Mouse (Mus musculus): ENCODE results near the gene Srp72.

The Srp72 gene

GRCm38 (mm10) chr5:76974554-76975285, at the start of gene Srp72:
Gene Srp72, plus strand, starts transcription at chr5:76974683.
- DNase-seq (ENCODE audit: low read depth): peak; percentile 90

DNA sequence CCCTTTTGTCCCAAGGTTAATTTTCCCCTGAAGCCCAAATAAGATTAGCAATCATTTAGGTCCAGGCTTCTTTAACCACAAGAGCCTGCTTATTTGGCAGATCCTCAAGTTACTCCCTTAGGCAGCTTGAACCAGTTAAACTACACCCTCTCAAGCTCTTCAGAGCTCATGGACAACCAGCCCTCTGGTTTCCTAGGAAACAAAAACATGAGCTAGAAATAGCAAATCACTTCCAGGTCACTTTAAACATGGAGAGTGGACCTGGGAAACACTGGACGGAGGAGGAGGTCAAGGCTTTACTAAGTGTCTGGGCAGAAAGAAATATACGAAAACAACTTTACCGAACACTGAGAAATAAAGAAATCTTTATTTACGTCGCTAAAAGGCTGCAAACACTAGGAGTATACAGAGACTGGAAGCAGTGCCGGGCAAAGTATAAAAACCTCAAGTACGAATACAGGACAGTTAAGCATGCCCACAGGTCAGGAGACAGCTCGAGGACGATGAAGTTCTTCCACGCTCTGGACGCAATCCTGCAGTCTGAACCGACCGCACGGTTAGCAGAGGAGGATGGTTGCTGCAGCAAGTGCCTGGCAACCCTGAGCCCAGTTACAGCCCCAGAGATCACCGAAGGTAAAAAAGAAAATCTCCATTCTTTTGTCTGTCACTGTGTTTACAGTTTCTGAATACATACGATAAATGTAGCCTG, 46.2 kb upstream of the Srp72 start:
- DNase-seq (ENCODE audit: low read depth): peak; percentile 86

GRCm38 (mm10) chr5:76929180-76929877, 45.2 kb upstream of the Srp72 start:
- peak; percentile 18 for DNase-seq (ENCODE audit: low read depth)

GRCm38 (mm10) chr5:76939717-76940116, 34.8 kb upstream of the Srp72 start:
- DNase-seq (ENCODE audit: low read depth): no peak

DNA sequence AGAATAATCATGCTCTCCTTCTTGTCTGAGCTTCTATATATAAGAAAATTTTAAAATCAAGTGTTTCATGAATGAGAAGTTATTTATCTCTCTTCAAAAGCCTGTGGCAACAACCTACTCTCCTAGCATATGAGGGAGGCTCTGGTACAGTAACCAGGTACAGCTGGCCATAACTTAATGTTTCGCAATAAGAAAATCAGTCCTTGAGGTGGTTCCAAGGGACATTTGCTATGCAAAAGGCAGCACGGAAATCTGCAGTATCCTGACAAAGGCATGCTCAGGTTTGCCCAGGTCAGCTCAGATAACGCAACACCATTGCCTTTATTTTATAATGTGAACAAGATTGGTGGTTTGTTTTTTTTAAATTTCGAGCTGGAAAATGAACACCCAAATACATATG, 32.5 kb upstream of the Srp72 start:
- no peak for DNase-seq (ENCODE audit: low read depth)

- no peak for DNase-seq (ENCODE audit: low read depth)
Measured at GRCm38 (mm10) chr5:76942505-76942904, 32.0 kb upstream of the Srp72 start.

GRCm38 (mm10) chr5:76944965-76945677, 29.4 kb upstream of the Srp72 start:
- no peak for DNase-seq (ENCODE audit: low read depth)

GRCm38 (mm10) chr5:76945678-76946033, 28.8 kb upstream of the Srp72 start:
- no peak for DNase-seq (ENCODE audit: low read depth)

DNA sequence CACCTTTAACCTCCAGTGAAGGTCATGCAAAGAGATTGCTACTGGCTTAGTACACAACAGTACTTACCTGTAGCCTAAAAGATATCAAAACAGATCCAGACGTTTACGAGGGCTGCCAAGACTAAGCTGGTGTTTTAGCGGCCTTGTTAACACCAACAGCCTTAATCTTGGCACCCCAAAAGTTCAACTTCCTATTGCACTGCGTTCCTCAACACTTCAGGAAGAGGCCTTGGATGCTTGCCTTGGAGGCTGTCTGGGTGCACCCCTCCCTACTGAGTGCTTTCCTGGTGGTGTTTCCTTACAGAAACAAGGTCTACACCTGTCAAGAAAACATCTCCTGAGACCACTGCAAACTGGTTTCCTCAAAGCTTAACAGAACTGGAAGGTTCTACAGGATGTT, 27.3 kb upstream of the Srp72 start:
- DNase-seq (ENCODE audit: low read depth): no peak

- no peak for DNase-seq (ENCODE audit: low read depth)
Measured at GRCm38 (mm10) chr5:76947758-76948157, 26.7 kb upstream of the Srp72 start.

DNA sequence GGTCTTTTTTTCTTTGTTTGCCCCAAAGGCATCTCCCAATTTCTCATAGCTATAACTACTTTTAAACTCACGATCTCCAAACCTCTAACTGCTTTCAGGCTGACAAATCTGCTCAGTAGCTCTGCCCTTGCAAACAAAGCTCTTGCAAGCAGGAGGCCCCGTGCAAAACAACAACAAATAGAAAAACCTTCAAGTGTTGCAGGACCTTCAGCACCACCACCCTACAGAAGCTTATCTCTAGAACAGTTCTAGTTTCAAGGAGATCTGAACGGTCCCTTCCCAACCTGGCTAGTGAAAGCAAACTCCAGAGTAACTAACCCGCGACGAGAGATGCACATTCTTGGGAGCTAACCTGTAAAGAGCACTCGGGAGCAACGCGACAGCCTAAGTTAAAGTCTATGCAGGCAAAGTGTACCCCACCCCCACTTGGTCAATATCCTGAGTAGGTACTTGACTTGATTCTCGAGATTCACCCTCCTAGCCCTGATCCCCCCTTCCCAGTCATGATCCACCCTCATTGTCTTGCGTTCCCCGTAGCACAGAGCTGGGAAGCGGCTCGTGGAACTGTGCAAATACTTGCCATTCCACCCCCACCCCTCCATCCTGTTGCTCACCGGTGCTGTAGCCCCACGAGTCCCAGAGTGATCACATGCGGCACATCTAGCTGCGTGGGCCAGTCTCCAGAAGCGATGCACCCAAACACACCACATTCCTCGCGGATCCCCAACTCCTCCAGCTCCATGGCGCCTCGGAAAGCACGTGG, 24.0 kb upstream of the Srp72 start:
- DNase-seq (ENCODE audit: low read depth): peak; percentile 24

GRCm38 (mm10) chr5:76951106-76952027, 23.1 kb upstream of the Srp72 start, which contains the start of the genes Paics and Ppat:
Gene Paics, plus strand, starts transcription at chr5:76951307.
Gene Ppat, minus strand, starts transcription at chr5:76951578.
- peak; percentile 99 for DNase-seq (ENCODE audit: low read depth)

DNA sequence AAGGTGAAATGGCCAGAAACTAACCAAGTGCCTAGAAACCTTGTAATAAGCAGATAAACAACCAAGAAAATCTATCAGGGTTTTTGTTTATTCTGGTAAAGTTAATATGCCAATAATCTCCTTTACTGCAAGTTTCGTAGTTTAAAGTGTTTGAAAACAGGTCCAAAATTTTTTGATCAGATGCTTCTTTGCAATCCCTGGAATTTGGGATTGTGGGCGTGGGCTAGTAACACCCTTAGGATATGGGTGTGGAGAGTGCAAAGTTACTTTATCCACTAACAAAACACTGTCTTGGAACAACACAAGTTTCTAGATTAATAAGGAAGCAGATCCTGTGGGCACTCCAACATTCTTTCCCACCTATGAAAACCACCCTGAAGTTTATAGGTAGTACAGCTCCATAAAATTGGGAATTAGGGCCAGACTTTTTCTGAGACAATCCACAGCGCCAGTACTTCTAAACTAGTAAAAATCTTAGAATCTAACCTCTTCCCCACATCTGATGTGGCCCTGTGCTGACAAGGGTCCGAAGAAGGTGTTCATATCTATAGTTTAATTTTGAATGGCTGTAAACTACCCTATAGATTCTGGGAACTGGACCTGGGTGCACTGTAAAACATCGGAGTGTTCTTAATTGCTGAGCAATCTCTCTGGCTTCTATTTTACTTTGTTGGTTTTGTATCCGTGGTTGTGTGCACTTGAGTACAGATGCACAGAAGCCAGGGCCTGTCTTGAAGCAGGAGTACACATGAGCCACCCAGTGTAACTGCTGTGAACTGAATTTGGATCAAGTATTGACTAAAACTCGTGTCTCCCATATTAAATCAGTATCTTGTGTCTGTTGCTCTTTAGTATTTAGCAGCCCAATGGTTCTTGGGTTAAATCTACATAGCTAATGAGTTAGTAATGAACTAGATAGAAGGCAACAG, 22.1 kb upstream of the Srp72 start:
- peak; percentile 40 for DNase-seq (ENCODE audit: low read depth)

DNA sequence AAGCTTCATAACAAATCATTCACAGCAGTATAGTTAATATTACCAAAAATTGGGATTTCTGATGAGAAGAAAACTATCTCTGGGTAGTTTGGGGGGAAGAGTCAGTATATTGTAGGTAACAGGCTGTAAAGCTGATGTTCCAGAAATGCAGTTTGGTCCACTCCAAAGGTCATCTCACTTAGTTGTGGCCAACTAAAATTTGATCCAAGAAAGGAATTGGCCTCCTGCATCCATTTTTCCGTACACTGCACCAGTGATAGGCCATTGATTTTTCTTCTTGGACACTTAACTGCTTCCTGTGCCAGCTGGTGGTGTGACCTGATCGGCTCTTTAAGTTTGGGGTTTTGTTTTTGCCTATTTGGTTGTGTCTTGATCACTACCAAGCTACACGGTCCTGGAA, 20.7 kb upstream of the Srp72 start:
- no peak for DNase-seq (ENCODE audit: low read depth)

- DNase-seq (ENCODE audit: low read depth): no peak
Measured at GRCm38 (mm10) chr5:76954271-76954900, 20.1 kb upstream of the Srp72 start.

DNA sequence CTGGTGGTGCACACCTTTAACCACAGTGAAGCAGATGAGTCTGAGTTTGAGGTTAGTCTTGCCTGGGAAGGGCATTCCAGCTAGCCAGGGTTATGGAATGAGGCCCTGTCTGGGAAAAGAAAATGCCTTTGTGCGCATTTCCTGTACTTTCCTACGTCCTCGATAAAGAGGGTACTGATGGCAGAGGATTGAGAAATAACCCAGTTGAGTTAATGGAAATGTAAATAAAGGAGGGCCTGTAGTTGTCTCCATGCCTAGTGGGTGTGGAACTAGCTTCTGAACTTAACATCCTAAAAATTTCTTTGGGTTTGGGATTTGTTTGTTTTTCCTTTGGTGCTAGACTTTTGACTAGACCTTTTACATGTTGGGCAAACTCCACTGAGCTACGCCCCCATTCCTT, 19.0 kb upstream of the Srp72 start:
- DNase-seq (ENCODE audit: low read depth): no peak

DNA sequence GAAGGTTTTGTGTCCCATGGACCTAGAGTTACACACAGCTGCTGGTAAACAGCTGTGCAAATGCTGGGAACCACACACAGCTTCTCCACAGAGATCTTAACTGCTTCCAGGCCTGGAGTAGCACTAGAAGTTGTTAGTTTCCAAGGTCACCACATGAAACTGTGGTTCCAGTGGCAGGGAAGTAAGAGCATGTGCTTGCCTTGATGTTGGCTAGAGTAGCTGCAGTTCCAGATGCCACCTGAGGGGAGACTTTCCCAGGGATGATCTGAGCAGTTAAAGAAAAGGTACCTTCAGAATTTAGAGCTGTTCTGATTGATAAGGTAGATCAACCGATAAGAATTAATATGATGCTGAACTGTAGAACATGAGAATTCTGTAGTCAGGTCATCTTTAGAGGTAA, 16.5 kb upstream of the Srp72 start:
- peak; percentile 17 for DNase-seq (ENCODE audit: low read depth)

- no peak for DNase-seq (ENCODE audit: low read depth)
Measured at GRCm38 (mm10) chr5:76959587-76959986, 14.9 kb upstream of the Srp72 start.

GRCm38 (mm10) chr5:76962545-76962944, 11.9 kb upstream of the Srp72 start:
- DNase-seq (ENCODE audit: low read depth): peak; percentile 89

Measured in NIH3T3 (cell line).